Mouse (Mus musculus): ENCODE measurements around the gene Akap17b.

DNA sequence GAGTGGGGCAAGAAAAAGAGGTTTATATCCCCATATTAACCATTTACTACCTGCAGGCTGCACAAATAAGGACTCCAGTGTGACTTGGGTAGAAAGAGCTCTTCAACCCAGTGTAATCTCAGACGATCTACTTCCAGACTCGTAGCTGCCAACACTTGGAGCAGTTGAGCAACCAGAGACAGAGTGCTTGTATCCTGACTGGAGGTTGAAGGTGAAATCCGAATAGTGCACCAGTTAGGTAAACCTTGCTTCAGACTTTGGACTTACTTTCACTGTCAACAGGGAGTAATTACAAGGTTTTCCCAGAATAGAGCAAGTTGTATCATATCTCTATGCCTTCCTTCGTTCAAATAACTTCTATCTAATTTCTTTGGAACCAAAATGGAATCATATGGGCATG is 53.7 kb downstream of the Akap17b start:
- TF ChIP-seq ZC3H11A (IDR thresholded peaks at IDR 0.05; ENCODE audit: borderline replicate concordance, low read depth, low read length) (no peak), MAFK (IDR thresholded peaks at IDR 0.05; ENCODE audit: insufficient read depth, low read depth, low read length) (no peak), CHD2 (IDR thresholded peaks at IDR 0.05; ENCODE audit: low read depth, low read length) (no peak), HCFC1 (IDR thresholded peaks at IDR 0.05; ENCODE audit: borderline replicate concordance, insufficient read depth, low read length) (no peak), ZNF384 (IDR thresholded peaks at IDR 0.05; ENCODE audit: low read depth, low read length) (no peak)
